Mouse (Mus musculus): Measurements from ENCODE around the gene Stard8. TPM values are rescaled to one million over a fixed set of nuclear protein-coding genes. Genes with fewer than 3 reads are reported as not detected.
A peak's percentile ranks its signal among the peaks of the same experiment; 100 is the strongest.
"Not testable (repeated sequence)": the region's sequence is repeated elsewhere in the genome, so short reads cannot be mapped to it uniquely, and the experiment has no call there.

Stard8 gene
- polyA plus RNA-seq (2016; fragmentation: Nextera tagmentation; extraction: Ambion mirVana) = 6.2 and 6.9 TPM in 2 replicates

- Histone ChIP-seq H3K9ac (no peak within 1 kb of the TSS), H3K9me3 (no peaks in the 10 kb centered on the region), H3K27ac (no peak within 1 kb of the TSS), H3K36me3 (replicated peaks) (no peaks in the 10 kb centered on the region), H3K4me2 (no peak within 1 kb of the TSS), H3K4me1 (no peaks in the 10 kb centered on the region), H3K4me3 (replicated peaks) (no peak within 1 kb of the TSS), H3K27me3 (peaks cover 33% of the 10 kb centered on the region; the same call in 1 of the 2 replicates)
- ATAC-seq (ENCODE audit: low FRiP score) = no peak
- WGBS = 62% methylated on average over 9 of the region's 9 CpGs
These were observed at the start of gene Stard8 for GRCm38 (mm10) chrX:99003046-99003445. Gene Stard8, plus strand, starts transcription at chrX:99003248.

- Histone ChIP-seq H3K27ac (no peak overlapping the region), H3K4me3 (replicated peaks) (no peak overlapping the region), H3K27me3 (no peaks in the 10 kb centered on the region), H3K9me3 (no peaks in the 10 kb centered on the region), H3K4me2 (no peak overlapping the region), H3K4me1 (no peaks in the 10 kb centered on the region), H3K9ac (no peak overlapping the region), H3K36me3 (replicated peaks) (no peaks in the 10 kb centered on the region)
- no peak for ATAC-seq (ENCODE audit: low FRiP score)
- WGBS = 23% methylated on average over 5 of the region's 6 CpGs
These were observed 49.1 kb upstream of the Stard8 start for GRCm38 (mm10) chrX:98953941-98954340.

GRCm38 (mm10) chrX:98958287-98958686, 44.8 kb upstream of the Stard8 start:
- Histone ChIP-seq H3K4me1 (no peaks in the 10 kb centered on the region), H3K36me3 (replicated peaks) (no peaks in the 10 kb centered on the region), H3K4me3 (replicated peaks) (no peak overlapping the region), H3K27me3 (peaks cover 4% of the 10 kb centered on the region; the same call in 1 of the 2 replicates), H3K9me3 (no peaks in the 10 kb centered on the region), H3K4me2 (no peak overlapping the region), H3K27ac (no peak overlapping the region), H3K9ac (no peak overlapping the region)
- no peak for ATAC-seq (ENCODE audit: low FRiP score)
- whole genome bisulfite sequencing = 91% methylated on average over 9 of the region's 9 CpGs

- no peak overlapping the region for H3K4me3 ChIP-seq (replicated peaks)
- no peak overlapping the region for H3K9ac ChIP-seq
- H3K36me3 ChIP-seq (replicated peaks) = no peaks in the 10 kb centered on the region
- H3K4me1 ChIP-seq = no peaks in the 10 kb centered on the region
- H3K4me2 ChIP-seq = no peak overlapping the region
- no peak for ATAC-seq (ENCODE audit: low FRiP score)
- H3K9me3 ChIP-seq = no peaks in the 10 kb centered on the region
- no peak overlapping the region for H3K27ac ChIP-seq
- H3K27me3 ChIP-seq = peaks cover 4% of the 10 kb centered on the region; the same call in 1 of the 2 replicates
- 77% methylated on average over 4 of the region's 4 CpGs for whole genome bisulfite sequencing
These were observed 44.0 kb upstream of the Stard8 start for GRCm38 (mm10) chrX:98959050-98959449.

GRCm38 (mm10) chrX:98963742-98964141, 39.3 kb upstream of the Stard8 start:
- no peak for ATAC-seq (ENCODE audit: low FRiP score)
- no peak overlapping the region for H3K4me3 ChIP-seq (replicated peaks)
- no peaks in the 10 kb centered on the region for H3K36me3 ChIP-seq (replicated peaks)
- no peak overlapping the region for H3K4me2 ChIP-seq
- no peak overlapping the region for H3K27ac ChIP-seq
- H3K9ac ChIP-seq = no peak overlapping the region
- H3K9me3 ChIP-seq = no peaks in the 10 kb centered on the region
- no peaks in the 10 kb centered on the region for H3K4me1 ChIP-seq
- H3K27me3 ChIP-seq = peaks cover 12% of the 10 kb centered on the region

GRCm38 (mm10) chrX:98964513-98964912, 38.5 kb upstream of the Stard8 start:
- Histone ChIP-seq H3K36me3 (replicated peaks) (no peaks in the 10 kb centered on the region), H3K4me3 (replicated peaks) (no peak overlapping the region), H3K27me3 (peaks cover 12% of the 10 kb centered on the region), H3K9me3 (no peaks in the 10 kb centered on the region), H3K27ac (no peak overlapping the region), H3K4me2 (no peak overlapping the region), H3K9ac (no peak overlapping the region), H3K4me1 (no peaks in the 10 kb centered on the region)
- no peak for ATAC-seq (ENCODE audit: low FRiP score)

- H3K9me3 ChIP-seq; H3K4me3 ChIP-seq (replicated peaks); ATAC-seq (ENCODE audit: low FRiP score); H3K27me3 ChIP-seq; H3K4me1 ChIP-seq; H3K4me2 ChIP-seq; H3K36me3 ChIP-seq (replicated peaks); H3K9ac ChIP-seq; H3K27ac ChIP-seq: not testable (repeated sequence)
- WGBS = 55% methylated on average over 5 of the region's 5 CpGs
These were observed 16.4 kb upstream of the Stard8 start for GRCm38 (mm10) chrX:98986611-98987010.

- Histone ChIP-seq H3K4me1 (no peaks in the 10 kb centered on the region), H3K9ac (no peak overlapping the region), H3K27me3 (0 out of 2 replicates have a peak, but pooled peaks cover 5% of the 10 kb centered on the region), H3K9me3 (no peaks in the 10 kb centered on the region), H3K27ac (no peak overlapping the region), H3K4me3 (replicated peaks) (no peak overlapping the region), H3K36me3 (replicated peaks) (no peaks in the 10 kb centered on the region), H3K4me2 (no peak overlapping the region)
- ATAC-seq (ENCODE audit: low FRiP score) = 0 out of 2 replicates have a peak, but pooled peaks have one; percentile 64
- 38% methylated on average over 6 of the region's 6 CpGs for WGBS
These were observed 13.5 kb upstream of the Stard8 start for GRCm38 (mm10) chrX:98989574-98989973.

GRCm38 (mm10) chrX:99002065-99002464, 983 bp upstream of the Stard8 start:
- Histone ChIP-seq H3K4me3 (replicated peaks) (no peak overlapping the region), H3K9me3 (no peaks in the 10 kb centered on the region), H3K27me3 (peaks cover 33% of the 10 kb centered on the region; the same call in 1 of the 2 replicates), H3K4me2 (no peak overlapping the region), H3K9ac (no peak overlapping the region), H3K36me3 (replicated peaks) (no peaks in the 10 kb centered on the region), H3K4me1 (no peaks in the 10 kb centered on the region), H3K27ac (no peak overlapping the region)
- no peak for ATAC-seq (ENCODE audit: low FRiP score)
- 84% methylated on average over 6 of the region's 6 CpGs for WGBS

GRCm38 (mm10) chrX:99010581-99010980, 7.5 kb downstream of the Stard8 start:
- H3K9me3 ChIP-seq = no peaks in the 10 kb centered on the region
- no peak overlapping the region for H3K9ac ChIP-seq
- no peaks in the 10 kb centered on the region for H3K4me1 ChIP-seq
- H3K27ac ChIP-seq = no peak overlapping the region
- no peaks in the 10 kb centered on the region for H3K36me3 ChIP-seq (replicated peaks)
- no peak for ATAC-seq (ENCODE audit: low FRiP score)
- 86% methylated on average over 5 of the region's 5 CpGs for WGBS
- peaks cover 22% of the 10 kb centered on the region for H3K27me3 ChIP-seq
- H3K4me3 ChIP-seq (replicated peaks) = no peak overlapping the region
- no peak overlapping the region for H3K4me2 ChIP-seq

GRCm38 (mm10) chrX:99011281-99011680, 8.2 kb downstream of the Stard8 start:
- WGBS = 84% methylated on average over 3 of the region's 3 CpGs

GRCm38 (mm10) chrX:99012486-99012885, 9.4 kb downstream of the Stard8 start:
- no peak overlapping the region for H3K9ac ChIP-seq
- no peak for ATAC-seq (ENCODE audit: low FRiP score)
- no peak overlapping the region for H3K4me3 ChIP-seq (replicated peaks)
- H3K36me3 ChIP-seq (replicated peaks) = no peaks in the 10 kb centered on the region
- H3K4me1 ChIP-seq = no peaks in the 10 kb centered on the region
- H3K9me3 ChIP-seq = no peaks in the 10 kb centered on the region
- H3K27ac ChIP-seq = no peak overlapping the region
- H3K4me2 ChIP-seq = no peak overlapping the region
- WGBS = 77% methylated on average over 3 of the region's 3 CpGs
- peaks cover 31% of the 10 kb centered on the region for H3K27me3 ChIP-seq

More at GRCm38 (mm10) chrX:99011281-99011680, 8.2 kb downstream of the Stard8 start:
- no peak for ATAC-seq (ENCODE audit: low FRiP score)
- no peak overlapping the region for H3K9ac ChIP-seq
- H3K9me3 ChIP-seq = no peaks in the 10 kb centered on the region
- no peak overlapping the region for H3K4me2 ChIP-seq
- H3K36me3 ChIP-seq (replicated peaks) = no peaks in the 10 kb centered on the region
- H3K27ac ChIP-seq = no peak overlapping the region
- no peaks in the 10 kb centered on the region for H3K4me1 ChIP-seq
- peaks cover 25% of the 10 kb centered on the region for H3K27me3 ChIP-seq
- H3K4me3 ChIP-seq (replicated peaks) = no peak overlapping the region

- WGBS = 78% methylated on average over 2 of the region's 2 CpGs
- Histone ChIP-seq H3K9ac (no peak overlapping the region), H3K27ac (no peak overlapping the region), H3K9me3 (no peaks in the 10 kb centered on the region), H3K27me3 (peaks cover 47% of the 10 kb centered on the region), H3K36me3 (replicated peaks) (no peaks in the 10 kb centered on the region), H3K4me3 (replicated peaks) (no peak overlapping the region), H3K4me1 (0 out of 2 replicates have a peak, but pooled peaks cover 3% of the 10 kb centered on the region), H3K4me2 (no peak overlapping the region)
- ATAC-seq (ENCODE audit: low FRiP score) = no peak
These were observed 12.7 kb downstream of the Stard8 start for GRCm38 (mm10) chrX:99015705-99016104.
